Mouse (Mus musculus) kidney, adult 18-20 months (tissue): Measurements from ENCODE around the gene Nfkbid.
"Not testable (repeated sequence)": the region's sequence is repeated elsewhere in the genome, so short reads cannot be mapped to it uniquely, and the experiment has no call there.

Source experiments
- DNase-seq: peaks from one replicate; pipeline ENCODE4 v3.0.0; 2021

Nfkbid gene

GRCm38 (mm10) chr7:30474999-30475398 is 53.5 kb downstream of the Nfkbid start:
- DNase-seq = no peak

- not testable (repeated sequence) for DNase-seq
Observed at GRCm38 (mm10) chr7:30476136-30476535, 54.6 kb downstream of the Nfkbid start.

DNA sequence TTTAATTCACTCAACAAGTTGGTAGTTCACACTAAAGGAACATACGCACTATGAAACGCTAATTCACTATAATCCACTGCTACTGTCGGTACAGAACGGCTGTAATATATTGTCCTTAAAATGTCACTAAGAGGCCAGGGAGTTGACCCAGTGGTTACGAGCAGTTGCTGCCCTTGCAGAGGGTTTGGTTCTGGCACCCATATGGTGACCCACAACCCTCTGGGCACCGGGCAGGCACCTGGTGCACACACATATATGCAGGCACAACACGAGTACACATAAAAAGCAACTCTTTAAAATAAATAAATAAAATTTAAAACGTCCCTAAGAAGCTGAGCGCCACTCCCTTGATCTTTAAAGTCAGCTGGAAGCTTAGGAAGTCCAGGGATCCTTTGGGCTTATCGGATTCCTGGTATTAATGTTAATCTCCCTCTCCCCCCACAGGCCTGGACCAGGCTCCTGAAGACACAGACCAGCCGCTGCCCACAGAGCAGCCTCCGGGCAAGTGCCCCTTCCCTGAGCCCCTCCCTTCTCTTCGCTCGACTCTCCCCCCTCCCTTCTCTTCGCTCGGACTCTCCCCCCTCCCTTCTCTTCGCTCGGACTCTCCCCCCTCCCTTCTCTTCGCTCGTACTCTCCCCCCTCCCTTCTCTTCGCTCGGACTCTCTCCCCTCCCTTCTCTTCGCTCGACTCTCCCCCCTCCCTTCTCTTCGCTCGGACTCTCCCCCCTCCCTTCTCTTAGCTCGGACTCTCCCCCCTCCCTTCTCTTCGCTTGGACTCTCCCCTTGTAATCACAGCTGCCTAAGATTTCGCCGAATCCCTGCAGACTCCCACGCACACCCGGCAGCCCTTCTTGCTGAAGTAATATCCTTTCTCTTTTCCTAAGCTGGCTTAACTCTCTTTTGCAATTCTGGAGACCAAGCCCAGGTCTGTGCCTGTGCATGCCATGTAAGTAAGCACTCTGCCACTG is 56.2 kb downstream of the Nfkbid start:
- DNase-seq = no peak
